Mouse (Mus musculus) retina, embryonic 14.5 days (tissue): ENCODE measurements at regions not wholly inside any gene's neighbourhood (a gene's known extent, or its start where the extent isn't known, plus 50 kb on each side); places are given as distances from the start of the nearest gene placed in this dataset.
A peak's percentile ranks its signal among the peaks of the same experiment; 100 is the strongest.
"Not testable (repeated sequence)": the region's sequence is repeated elsewhere in the genome, so short reads cannot be mapped to it uniquely, and the experiment has no call there.

Experiments
- DNase-seq: peaks from one replicate; pipeline ENCODE4 v3.0.0-alpha.2; 2015; ENCODE audit warnings: low spot score

- DNase-seq = not testable (repeated sequence)
These were observed 229.6 kb upstream of the Pld5 start for GRCm38 (mm10) chr1:176504731-176505130.

DNA sequence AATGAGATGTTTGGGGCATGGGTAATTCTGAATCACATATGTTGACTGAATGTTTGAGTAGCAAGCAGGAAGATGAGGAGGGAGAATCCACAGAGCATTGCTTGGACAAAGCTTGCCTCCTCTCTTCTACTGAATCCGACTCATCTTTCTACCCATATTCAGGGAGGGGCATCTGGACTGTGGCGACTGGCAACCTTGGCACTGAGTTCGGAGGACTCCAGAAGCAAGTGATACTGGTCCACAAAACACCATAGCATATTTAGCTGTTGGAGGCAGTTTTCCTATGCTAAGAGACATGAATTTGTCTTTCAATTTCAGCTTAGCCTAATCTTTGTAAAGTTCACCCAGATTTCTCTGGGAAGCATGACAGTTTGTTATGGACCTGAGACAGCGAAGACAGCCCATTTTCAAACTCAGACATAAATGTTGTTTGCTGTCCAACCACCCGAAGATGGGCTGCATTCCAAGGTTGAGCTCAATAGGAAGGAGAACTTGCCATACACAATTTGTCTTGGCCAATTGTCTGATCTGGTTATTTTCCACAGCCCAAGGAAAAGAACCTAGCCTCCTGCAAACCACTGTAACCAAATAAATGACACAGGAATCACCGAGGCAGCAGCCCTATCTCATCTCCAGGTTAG lies 224.0 kb upstream of the Pld5 start:
- no peak for DNase-seq

- no peak for DNase-seq
These were observed 193.4 kb upstream of the Pld5 start for GRCm38 (mm10) chr1:176468560-176468959.

GRCm38 (mm10) chr1:176462125-176462524 lies 187.0 kb upstream of the Pld5 start:
- DNase-seq = no peak

GRCm38 (mm10) chr1:176446735-176447134 lies 171.6 kb upstream of the Pld5 start:
- no peak for DNase-seq

DNA sequence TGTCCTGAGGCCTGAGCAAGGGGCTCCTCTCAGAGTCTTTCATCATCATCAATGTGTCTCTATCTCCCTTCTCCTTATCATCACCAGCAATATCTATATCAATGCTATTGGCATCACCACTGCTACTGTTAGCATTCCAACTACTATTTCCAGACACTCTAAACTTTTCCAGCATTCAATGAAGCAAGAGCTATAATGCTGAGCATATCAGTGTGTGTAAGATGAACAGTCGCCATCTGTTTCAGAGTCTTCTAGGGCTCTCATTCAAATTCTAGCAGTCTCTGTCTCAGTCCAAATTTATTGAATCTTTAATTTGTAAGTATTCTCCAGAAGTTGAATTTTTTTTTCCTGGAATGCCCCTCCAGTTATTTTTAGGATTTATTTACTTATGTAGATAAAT lies 168.6 kb upstream of the Pld5 start:
- DNase-seq = no peak

GRCm38 (mm10) chr1:176440254-176440653 lies 165.1 kb upstream of the Pld5 start:
- DNase-seq = no peak

GRCm38 (mm10) chr1:176427835-176428234 lies 152.7 kb upstream of the Pld5 start:
- DNase-seq = no peak

- no peak for DNase-seq
These were observed 151.9 kb upstream of the Pld5 start for GRCm38 (mm10) chr1:176427046-176427445.

GRCm38 (mm10) chr1:176417251-176417650 lies 142.1 kb upstream of the Pld5 start:
- no peak for DNase-seq

DNA sequence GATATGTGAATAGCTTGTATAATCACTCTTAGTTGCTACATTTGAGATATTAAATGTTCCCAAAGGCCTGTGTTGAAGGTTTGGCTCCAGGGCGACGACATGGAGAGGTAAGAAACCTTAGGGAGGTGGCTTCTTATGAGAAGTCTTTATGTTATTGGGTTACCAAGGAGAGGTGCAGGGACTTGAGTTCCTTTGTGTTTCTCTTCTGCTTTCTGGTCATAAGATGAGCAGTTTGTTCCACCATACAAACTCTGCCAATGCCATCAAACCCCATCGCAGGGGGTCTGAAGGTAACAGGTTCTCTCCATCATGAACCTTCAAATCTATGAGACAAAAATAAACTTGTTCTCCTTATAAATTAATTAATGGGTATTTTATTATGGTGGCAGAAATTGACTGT lies 129.0 kb upstream of the Pld5 start:
- no peak for DNase-seq

DNA sequence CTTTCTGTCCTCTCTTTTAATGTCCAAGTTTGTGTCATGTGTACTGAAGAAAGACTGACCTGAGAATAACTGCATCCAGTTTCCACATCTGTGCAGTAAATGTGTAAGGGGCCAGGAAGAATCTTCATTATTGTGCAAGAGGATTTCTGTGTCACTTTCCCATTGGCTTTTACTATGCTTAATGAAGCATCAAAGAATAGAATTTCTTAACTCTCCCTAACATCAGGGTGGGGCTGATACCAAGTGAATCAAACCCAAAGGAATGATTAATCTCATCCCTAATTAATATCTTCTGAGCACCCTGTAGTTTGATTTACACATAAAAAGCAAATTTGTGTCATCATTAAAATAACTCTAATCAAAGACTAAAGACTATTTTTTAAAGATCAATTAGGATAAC lies 104.5 kb upstream of the Pld5 start:
- DNase-seq = no peak

DNA sequence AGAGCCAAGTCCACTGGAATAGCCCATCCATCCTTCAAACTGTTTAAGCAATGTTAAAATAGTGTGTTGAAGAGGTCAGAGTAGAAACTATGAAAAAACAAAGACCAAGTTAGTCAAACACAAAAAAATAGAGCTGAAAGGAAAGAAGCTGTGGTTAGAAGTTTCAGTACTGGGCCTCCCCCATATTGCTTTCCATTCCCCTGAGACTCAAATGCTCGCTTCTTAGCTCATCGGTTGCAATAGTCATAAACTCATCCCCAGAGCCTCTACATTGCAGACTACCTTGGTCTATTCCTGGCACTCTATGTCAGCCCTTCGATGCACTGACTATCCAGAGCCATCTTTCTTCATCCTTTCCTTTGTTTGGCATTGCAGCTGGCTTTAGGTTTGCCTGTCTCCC lies 91.8 kb upstream of the Pld5 start:
- DNase-seq = no peak

- DNase-seq = no peak
These were observed 85.8 kb upstream of the Pld5 start for GRCm38 (mm10) chr1:176360957-176361356.

DNA sequence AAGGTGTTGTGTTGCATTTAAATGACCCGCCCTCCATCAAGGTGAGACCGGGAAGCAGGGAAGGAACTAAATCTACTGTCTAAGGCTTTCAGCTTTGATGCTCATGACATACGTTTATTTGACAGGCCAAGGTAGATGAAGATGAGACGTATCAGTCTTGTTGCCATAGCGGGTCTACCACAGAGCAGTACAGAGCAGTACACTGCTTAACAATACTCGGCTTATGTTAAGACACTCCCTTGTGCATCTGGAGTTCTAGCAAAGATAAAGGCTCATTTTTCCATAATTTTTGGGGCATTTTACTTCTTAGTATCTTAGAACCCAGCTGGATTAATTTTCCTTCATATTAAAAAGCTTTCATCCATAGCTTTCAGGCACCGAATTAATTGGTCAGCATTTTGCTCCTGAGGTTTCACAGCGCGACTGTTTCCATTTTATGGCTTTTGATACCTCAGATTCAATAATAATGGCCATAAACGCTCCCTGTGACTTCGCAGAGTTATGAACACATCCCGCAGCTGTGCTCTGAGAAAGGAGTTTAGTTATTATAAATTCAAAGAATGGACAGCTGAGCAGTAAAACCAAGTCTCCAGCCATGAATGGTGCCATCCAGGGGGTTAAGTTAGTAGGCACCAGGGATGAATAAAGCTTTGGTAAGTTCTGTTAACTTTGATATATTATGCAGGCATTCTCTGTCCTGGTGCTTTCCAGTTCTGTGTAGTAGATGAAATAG lies 85.0 kb upstream of the Pld5 start:
- no peak for DNase-seq

GRCm38 (mm10) chr1:176355342-176355741 lies 80.2 kb upstream of the Pld5 start:
- DNase-seq = peak; percentile 15

DNA sequence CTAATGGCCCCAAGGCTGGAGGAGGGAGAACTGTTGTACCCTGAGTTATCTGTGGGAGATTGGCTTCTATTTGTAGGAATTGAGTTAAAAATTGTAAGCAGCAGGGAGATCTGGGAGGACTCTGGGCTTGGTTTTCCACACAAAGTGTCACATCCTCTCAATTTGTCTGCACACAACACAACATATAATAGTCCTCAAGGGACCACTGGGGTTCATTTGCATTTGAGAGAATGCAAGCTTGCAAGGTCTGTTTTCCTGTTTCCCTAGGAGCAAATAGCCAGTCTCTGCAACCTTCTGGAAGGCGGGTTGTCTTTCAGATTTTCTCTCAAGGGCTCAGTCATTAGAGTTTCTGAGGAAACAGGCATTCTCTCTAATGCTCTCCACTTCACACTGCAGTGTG lies 79.8 kb upstream of the Pld5 start:
- no peak for DNase-seq

DNA sequence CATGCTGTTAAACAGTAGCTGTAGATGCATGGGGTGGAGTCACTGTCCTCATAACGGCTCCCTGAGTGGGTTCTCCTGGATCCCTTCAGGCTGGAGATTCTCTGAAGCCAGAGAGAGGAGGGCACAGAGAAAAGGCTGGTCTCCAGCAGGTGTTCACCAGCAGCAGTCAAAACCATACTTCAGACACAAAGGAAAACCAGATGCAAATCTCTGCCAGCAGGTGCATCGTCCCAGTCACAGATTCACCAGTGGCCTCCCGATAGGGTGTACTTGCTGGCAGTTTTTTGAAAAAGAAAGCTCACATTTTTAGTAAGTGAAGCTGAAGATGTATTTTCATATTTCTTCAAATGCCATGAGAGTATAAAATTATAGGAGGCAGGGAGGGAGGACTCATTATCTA lies 77.6 kb upstream of the Pld5 start:
- DNase-seq = no peak

- DNase-seq = no peak
These were observed 74.9 kb upstream of the Pld5 start for GRCm38 (mm10) chr1:176349909-176350495.

- DNase-seq = no peak
These were observed 73.0 kb upstream of the Pld5 start for GRCm38 (mm10) chr1:176348129-176348528.

- DNase-seq = no peak
These were observed 56.2 kb upstream of the Pld5 start for GRCm38 (mm10) chr1:176331344-176331743.
